Mouse (Mus musculus): ENCODE data around the gene Pik3r2.

DNA sequence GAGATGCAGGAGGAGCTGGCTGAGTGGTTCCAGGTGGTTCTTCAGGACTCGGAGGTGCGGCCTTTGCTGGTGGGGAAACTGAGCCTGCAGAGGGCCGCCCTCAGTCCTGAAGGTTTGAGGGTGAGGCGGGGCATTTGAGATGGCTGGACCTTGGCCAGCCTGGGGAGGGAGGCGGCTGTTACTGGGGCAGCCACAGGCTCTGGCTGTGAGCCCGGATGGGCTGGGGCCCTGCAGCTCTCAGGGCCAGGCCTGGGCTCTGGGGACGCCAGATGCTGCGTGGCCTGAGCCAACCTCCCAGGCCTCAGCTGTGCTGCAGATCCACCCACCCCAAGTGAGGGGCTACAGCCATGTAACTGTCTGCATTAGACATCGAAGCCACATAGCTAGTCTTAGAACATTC is 2.7 kb downstream of the Pik3r2 start:
- TF ChIP-seq POLR2A (IDR thresholded peaks at IDR 0.05; ENCODE audit: borderline replicate concordance, extremely low read depth, insufficient read depth, insufficient read length, poor library complexity, severe bottlenecking), result no peak
- TF ChIP-seq CTCF (IDR thresholded peaks at IDR 0.05; ENCODE audit: borderline replicate concordance, extremely low read depth, insufficient read depth, insufficient read length), result no peak
